Mouse (Mus musculus) CH12.LX (cell line): ENCODE measurements around the gene Paxip1. TPM values are rescaled to one million over a fixed set of nuclear protein-coding genes. Genes with fewer than 3 reads are reported as not detected.

Source experiments
- DNase-seq: peaks from one replicate; pipeline ENCODE4 v3.0.0-alpha.2; 2013; ENCODE audit errors: extremely low read depth
- H3K27ac ChIP-seq: 2 replicates; pipeline ENCODE4 v1.5.1; 2012; ENCODE audit warnings: low read depth, mild to moderate bottlenecking, control low read depth, moderate library complexity; ENCODE audit not compliant: insufficient read depth
- H3K27me3 ChIP-seq: replicated peaks from 2 replicates; pipeline ENCODE3; 2012; ENCODE audit warnings: inconsistent platforms
- H3K36me3 ChIP-seq, 2 experiments: replicated peaks in 1 of 2; 2 replicates each; pipeline versions ENCODE3 to v1.6.1; 2012; ENCODE audit warnings: inconsistent platforms in 1 of 2, low read length in 1 of 2, mild to moderate bottlenecking in 1 of 2, mixed read lengths in 1 of 2, moderate library complexity in 1 of 2; ENCODE audit not compliant: control insufficient read depth in 1 of 2, insufficient read depth in 1 of 2
- H3K4me1 ChIP-seq, 2 experiments: 2 replicates each; pipeline ENCODE4 v1.6.1; 2012; ENCODE audit warnings: inconsistent platforms in 1 of 2, moderate library complexity in 1 of 2; ENCODE audit not compliant: insufficient read depth in 2 of 2, control insufficient read depth in 1 of 2
- H3K4me2 ChIP-seq: 2 replicates; pipeline ENCODE4 v1.6.1; 2012; ENCODE audit warnings: low read depth, mild to moderate bottlenecking, control low read depth; ENCODE audit not compliant: poor library complexity, insufficient read depth, severe bottlenecking
- H3K4me3 ChIP-seq, 3 experiments: fragments of 150-350 bp in 1 of 3; sonication (generic) in 1 of 3; replicated peaks in 1 of 3; 2 replicates each; pipeline versions ENCODE3 to v1.5.1; 2011 to 2012; ENCODE audit warnings: low read depth in 2 of 3, low read length in 2 of 3, mild to moderate bottlenecking in 2 of 3, moderate library complexity in 2 of 3, control low read depth in 1 of 3, improper control_type of control experiment in 1 of 3, inconsistent platforms in 1 of 3, mixed read lengths in 1 of 3; ENCODE audit not compliant: poor library complexity in 1 of 3
- H3K79me2 ChIP-seq: replicated peaks from 2 replicates; pipeline ENCODE4 v1.6.1; 2012; ENCODE audit warnings: mild to moderate bottlenecking, moderate library complexity; ENCODE audit not compliant: control insufficient read depth, poor library complexity, insufficient read depth, severe bottlenecking; ENCODE audit errors: extremely low read depth
- H3K9ac ChIP-seq: 2 replicates; pipeline ENCODE4 v1.6.1; 2012; ENCODE audit warnings: low read depth, mild to moderate bottlenecking, control low read depth, moderate library complexity; ENCODE audit not compliant: insufficient read depth
- H3K9me3 ChIP-seq: replicated peaks from 2 replicates; pipeline ENCODE3; 2012; ENCODE audit warnings: low read length, inconsistent platforms, mixed read lengths
- BHLHE40 ChIP-seq: IDR thresholded peaks from 2 replicates; pipeline ENCODE4 v1.6.1; 2011; ENCODE audit warnings: mild to moderate bottlenecking, low read depth, low read length, improper control_type of control experiment
- CHD1 ChIP-seq: IDR thresholded peaks from 2 replicates; pipeline ENCODE4 v1.6.1; 2012; ENCODE audit warnings: low read depth, low read length, improper control_type of control experiment, inconsistent platforms
- CTCF ChIP-seq, 2 experiments: IDR thresholded peaks in 1 of 2; conservative IDR thresholded peaks in 1 of 2; 2 replicates each; pipeline ENCODE4 v1.5.1; 2011 to 2012; ENCODE audit warnings: low read depth in 2 of 2, low read length in 2 of 2, improper control_type of control experiment in 1 of 2, inconsistent platforms in 1 of 2, mild to moderate bottlenecking in 1 of 2, moderate library complexity in 1 of 2
- E2F4 ChIP-seq: IDR thresholded peaks from 2 replicates; pipeline ENCODE4 v1.6.1; 2011; ENCODE audit warnings: low read depth, low read length, improper control_type of control experiment; ENCODE audit not compliant: insufficient replicate concordance
- ELF1 ChIP-seq: IDR thresholded peaks from 2 replicates; pipeline ENCODE4 v1.6.1; 2014; ENCODE audit warnings: low read depth, mild to moderate bottlenecking, inconsistent platforms, low read length, improper control_type of control experiment
- EP300 ChIP-seq: IDR thresholded peaks from 2 replicates; pipeline ENCODE4 v1.6.1; 2011; ENCODE audit warnings: low read length, improper control_type of control experiment
- HCFC1 ChIP-seq: IDR thresholded peaks from 2 replicates; pipeline ENCODE4 v1.6.1; 2012; ENCODE audit warnings: low read depth, mild to moderate bottlenecking, inconsistent platforms, low read length, improper control_type of control experiment
- JUN ChIP-seq: IDR thresholded peaks from 2 replicates; pipeline ENCODE4 v1.6.1; 2011; ENCODE audit warnings: low read depth, mild to moderate bottlenecking, low read length, improper control_type of control experiment, moderate library complexity; ENCODE audit not compliant: insufficient read depth
- JUND ChIP-seq: conservative IDR thresholded peaks from 2 replicates; pipeline ENCODE4 v1.6.1; 2011; ENCODE audit warnings: low read depth, low read length, improper control_type of control experiment
- MAZ ChIP-seq: IDR thresholded peaks from 2 replicates; pipeline ENCODE4 v1.6.1; 2012; ENCODE audit warnings: low read depth, mild to moderate bottlenecking, inconsistent platforms, low read length, improper control_type of control experiment, moderate library complexity
- MEF2A ChIP-seq: IDR thresholded peaks from 2 replicates; pipeline ENCODE4 v1.6.1; 2014; ENCODE audit warnings: low read depth, mild to moderate bottlenecking, inconsistent platforms, low read length, improper control_type of control experiment, borderline replicate concordance
- MXI1 ChIP-seq: IDR thresholded peaks from 2 replicates; pipeline ENCODE4 v1.6.1; 2011; ENCODE audit warnings: mild to moderate bottlenecking, low read depth, low read length, improper control_type of control experiment
- MYC ChIP-seq: IDR thresholded peaks from 2 replicates; pipeline ENCODE4 v1.6.1; 2011; ENCODE audit warnings: low read depth, mild to moderate bottlenecking, improper control_type of control experiment, low read length
- NELFE ChIP-seq: IDR thresholded peaks from 2 replicates; pipeline ENCODE4 v1.6.1; 2011; ENCODE audit warnings: low read depth, low read length, improper control_type of control experiment
- NRF1 ChIP-seq: IDR thresholded peaks from 2 replicates; pipeline ENCODE4 v1.6.1; 2014; ENCODE audit warnings: low read depth, mild to moderate bottlenecking, inconsistent platforms, low read length, improper control_type of control experiment, moderate library complexity
- POLR2A ChIP-seq: IDR thresholded peaks from 2 replicates; pipeline ENCODE4 v1.6.1; 2011; ENCODE audit warnings: low read depth, mild to moderate bottlenecking, improper control_type of control experiment, low read length
- POLR2AphosphoS2 ChIP-seq: IDR thresholded peaks from 2 replicates; pipeline ENCODE4 v1.6.1; 2011; ENCODE audit warnings: low read depth, low read length, improper control_type of control experiment
- RAD21 ChIP-seq: IDR thresholded peaks from 2 replicates; pipeline ENCODE4 v1.6.1; 2011; ENCODE audit warnings: low read depth, mild to moderate bottlenecking, low read length, improper control_type of control experiment, moderate library complexity
- RCOR1 ChIP-seq: conservative IDR thresholded peaks from 2 replicates; pipeline ENCODE4 v1.6.1; 2012; ENCODE audit warnings: low read depth, mild to moderate bottlenecking, inconsistent platforms, low read length, improper control_type of control experiment
- SIN3A ChIP-seq: IDR thresholded peaks from 2 replicates; pipeline ENCODE4 v1.6.1; 2012; ENCODE audit warnings: low read length, improper control_type of control experiment, inconsistent platforms
- SMC3 ChIP-seq: IDR thresholded peaks from 2 replicates; pipeline ENCODE4 v1.6.1; 2011; ENCODE audit warnings: low read depth, low read length, improper control_type of control experiment
- TBP ChIP-seq: conservative IDR thresholded peaks from 2 replicates; pipeline ENCODE4 v1.6.1; 2011; ENCODE audit warnings: low read depth, low read length, improper control_type of control experiment
- UBTF ChIP-seq: IDR thresholded peaks from 2 replicates; pipeline ENCODE4 v1.6.1; 2012; ENCODE audit warnings: low read depth, mild to moderate bottlenecking, inconsistent platforms, low read length, improper control_type of control experiment, moderate library complexity
- USF1 ChIP-seq: IDR thresholded peaks from 2 replicates; pipeline ENCODE4 v1.6.1; 2014; ENCODE audit warnings: low read depth, mild to moderate bottlenecking, inconsistent platforms, low read length, improper control_type of control experiment
- ZC3H11A ChIP-seq: IDR thresholded peaks from 2 replicates; pipeline ENCODE4 v1.6.1; 2012; ENCODE audit warnings: low read depth, mild to moderate bottlenecking, inconsistent platforms, low read length, improper control_type of control experiment
- ZKSCAN1 ChIP-seq: IDR thresholded peaks from 2 replicates; pipeline ENCODE4 v1.6.1; 2012; ENCODE audit warnings: low read depth, inconsistent platforms, low read length, improper control_type of control experiment, borderline replicate concordance
- ZMIZ1 ChIP-seq: IDR thresholded peaks from 2 replicates; pipeline ENCODE4 v1.6.1; 2012; ENCODE audit warnings: low read depth, mild to moderate bottlenecking, inconsistent platforms, low read length, improper control_type of control experiment
- ZNF384 ChIP-seq: IDR thresholded peaks from 2 replicates; pipeline ENCODE4 v1.6.1; 2012; ENCODE audit warnings: low read depth, low read length, improper control_type of control experiment, inconsistent platforms
- dilution Hi-C: fragments of 300-500 bp; cut with MboI; formaldehyde crosslinking; loops from 2 replicates; pipeline ENCODE4 v1.14.3; 2020; ENCODE audit warnings: low sequenced_read_pairs; ENCODE audit not compliant: extremely low pct_unique_long_range_greater_than_20kb, extremely low pct_ligation_motif_present
- in situ Hi-C: fragments of 300-500 bp; cut with MboI; formaldehyde crosslinking; loops from 3 replicates; pipeline ENCODE4 v1.14.3; 2019; ENCODE audit warnings: low sequenced_read_pairs, low pct_ligation_motif_present, low pct_unique_long_range_greater_than_20kb, mixed read lengths
- polyA plus RNA-seq: library from polyadenylated mRNA; unstranded; fragments of >175 nt; gene quantifications from 2 replicates; pipeline ENCODE4 v1.2.1, GENCODE M21; 2012; ENCODE audit warnings: low read depth; ENCODE audit not compliant: insufficient read length
- total RNA-seq, 2 experiments: library from RNA; depleted of rRNA; stranded (reverse); fragments of 300-350 nt in 1 of 2; fragments of >200 nt in 1 of 2; gene quantifications; 2 replicates each; pipeline ENCODE4 v1.2.3; 2012 to 2014

The Paxip1 gene
- total and polyA plus RNA-seq, 3 experiments = 30.3 to 55.4 (median 30.3) TPM

- Histone ChIP-seq H3K27ac (no peak overlapping the region), H3K79me2 (no peaks in the 10 kb centered on the region), H3K4me1 (no peaks in the 10 kb centered on the region), H3K36me3 (no peaks in the 10 kb centered on the region), H3K4me2 (no peak overlapping the region), H3K9ac (no peak overlapping the region), H3K27me3 (peaks cover 29% of the 10 kb centered on the region), H3K4me3 (no peak overlapping the region), H3K9me3 (no peaks in the 10 kb centered on the region)
- TF ChIP-seq BHLHE40 = no peak
- no peak for TF ChIP-seq TBP
- no peak for TF ChIP-seq JUND
- no peak for TF ChIP-seq RCOR1
- TF ChIP-seq RAD21 = no peak
- TF ChIP-seq ZNF384 = no peak
- TF ChIP-seq ZC3H11A = no peak
- TF ChIP-seq MEF2A = no peak
- TF ChIP-seq ZMIZ1 = no peak
- no peak for TF ChIP-seq MAZ
- TF ChIP-seq POLR2A = no peak
- no peak for TF ChIP-seq E2F4
- no peak for TF ChIP-seq SIN3A
- TF ChIP-seq JUN = no peak
- no peak for TF ChIP-seq NELFE
- TF ChIP-seq USF1 = no peak
- TF ChIP-seq MYC = no peak
- no peak for TF ChIP-seq HCFC1
- no peak for TF ChIP-seq ELF1
- in situ Hi-C loops (no loop called here), dilution Hi-C loops (no loop called here)
- DNase-seq = no peak
Observed at GRCm38 (mm10) chr5:27716026-27716425, 75.5 kb downstream of the Paxip1 start.

DNA sequence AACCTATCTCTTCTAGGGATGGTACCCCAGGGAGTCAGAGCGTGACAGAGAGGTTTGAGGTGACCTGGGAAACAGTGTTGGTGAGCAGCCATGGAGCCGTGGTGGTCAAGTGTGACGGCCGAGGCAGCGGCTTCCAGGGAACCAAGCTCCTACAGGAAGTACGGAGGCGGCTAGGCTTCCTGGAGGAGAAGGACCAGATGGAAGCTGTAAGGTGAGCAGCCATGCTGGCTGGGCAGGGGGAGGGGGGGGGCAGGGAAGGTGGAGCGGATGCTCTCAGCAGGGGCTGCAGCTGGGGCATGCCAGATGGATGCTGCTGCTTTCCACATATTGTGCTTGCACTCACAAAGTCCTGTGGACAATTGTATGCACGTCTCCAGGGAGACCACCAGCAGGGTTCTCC, 77.1 kb downstream of the Paxip1 start:
- no peaks in the 10 kb centered on the region for H3K79me2 ChIP-seq
- H3K9ac ChIP-seq = no peak overlapping the region
- H3K4me2 ChIP-seq = no peak overlapping the region
- no peak overlapping the region for H3K27ac ChIP-seq
- no peak for DNase-seq
- H3K36me3 ChIP-seq = no peaks in the 10 kb centered on the region
- H3K27me3 ChIP-seq = peaks cover 40% of the 10 kb centered on the region
- TF ChIP-seq JUND (no peak), NRF1 (no peak), CTCF (conservative IDR thresholded peaks at IDR 0.05 in 1 of 2, IDR thresholded peaks at IDR 0.05 in 1 of 2; ENCODE audit: low read depth in 2 of 2, low read length in 2 of 2) (no peak), RCOR1 (no peak), ZC3H11A (no peak), CHD1 (no peak), ZKSCAN1 (no peak), JUN (no peak), SMC3 (no peak), POLR2AphosphoS2 (no peak), EP300 (no peak), MXI1 (no peak), E2F4 (no peak), SIN3A (no peak), UBTF (no peak), POLR2A (no peak)
- no peaks in the 10 kb centered on the region for H3K4me1 ChIP-seq
- in situ Hi-C loops (no loop called here), dilution Hi-C loops (no loop called here)
- H3K4me3 ChIP-seq = no peak overlapping the region
- no peaks in the 10 kb centered on the region for H3K9me3 ChIP-seq
